In the genomic region with DNA sequence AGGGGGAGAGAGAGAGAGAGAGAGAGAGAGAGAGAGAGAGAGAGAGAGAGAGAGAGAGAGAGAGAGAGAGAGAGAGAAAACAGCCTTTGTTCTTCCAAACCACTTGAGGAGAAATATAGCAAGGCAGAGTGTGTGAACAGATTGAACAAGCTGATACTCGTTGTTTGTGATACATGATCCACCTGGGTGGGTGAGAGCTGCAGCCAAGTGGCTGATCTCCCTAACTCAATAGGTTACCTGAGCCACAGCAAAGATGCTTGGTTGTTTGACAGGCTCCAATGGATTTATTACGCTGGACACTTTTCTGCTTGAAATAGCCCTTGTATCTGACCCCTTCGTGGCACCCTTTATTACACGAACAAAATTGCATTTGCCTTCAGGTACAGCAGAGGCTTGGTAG, we compare ENCODE assay signal across 13 mouse cellular contexts.
"Had no signal": no experiment of that assay in that cellular context is flagged by ENCODE, and none has a peak within 500 bp of the region (broad histone marks: within the 10 kb centered on the region; RNA-seq: fewer than 3 reads in every experiment).

No protein-coding gene starts in this region.

- DNase-seq: kidney, adult 18-20 months; kidney, postnatal 4 days; left cerebral cortex, postnatal 4 days; lung, adult 18-20 months; retina, postnatal 1 day; right cerebral cortex, postnatal 4 days; spleen, adult 18-20 months; thymus, adult 2 months; thymus, postnatal 25 days had no signal

- H3K4me1 ChIP-seq: limb, embryonic 13.5 days; neural tube, embryonic 13.5 days had no signal

- H3K27ac ChIP-seq: limb, embryonic 13.5 days; liver, embryonic 14.5 days; midbrain, embryonic 12.5 days; neural tube, embryonic 13.5 days had no signal

- H3K4me3 ChIP-seq: limb, embryonic 13.5 days; midbrain, embryonic 12.5 days; neural tube, embryonic 13.5 days had no signal

- H3K9ac ChIP-seq: limb, embryonic 13.5 days; liver, embryonic 14.5 days; midbrain, embryonic 12.5 days; neural tube, embryonic 13.5 days had no signal

- H3K27me3 ChIP-seq: limb, embryonic 13.5 days; midbrain, embryonic 12.5 days; neural tube, embryonic 13.5 days had no signal

- H3K9me3 ChIP-seq: limb, embryonic 13.5 days; midbrain, embryonic 12.5 days; neural tube, embryonic 13.5 days had no signal

- H3K4me2 ChIP-seq: limb, embryonic 13.5 days; midbrain, embryonic 12.5 days; neural tube, embryonic 13.5 days had no signal

- H3K36me3 ChIP-seq: limb, embryonic 13.5 days; midbrain, embryonic 12.5 days; neural tube, embryonic 13.5 days had no signal
